Mouse (Mus musculus) lung, postnatal 0 days (tissue): Measurements from ENCODE around the gene Slc16a12. TPM values are rescaled to one million over a fixed set of nuclear protein-coding genes. Genes with fewer than 3 reads are reported as not detected.

ENCODE experiments used
- ATAC-seq: fragments of 200-750 bp; cut with Nextera tagmentation; 2 replicates; pipeline ENCODE4 v1.8.0; 2017; ENCODE audit warnings: moderate library complexity
- DNase-seq: peaks from one replicate; pipeline ENCODE4 v3.0.0-alpha.2; 2016; ENCODE audit warnings: low spot score
- H3K27ac ChIP-seq: fragments of 300-500 bp; sonication (generic); 2 replicates; pipeline ENCODE4 v1.5.1; 2014; ENCODE audit warnings: antibody characterized with exemption, mild to moderate bottlenecking, low read length, mixed read lengths
- H3K27me3 ChIP-seq: fragments of 300-500 bp; sonication (generic); replicated peaks from 2 replicates; pipeline ENCODE4 v1.6.1; 2014; ENCODE audit warnings: low read length, mixed read lengths; ENCODE audit not compliant: insufficient read depth
- H3K36me3 ChIP-seq: fragments of 300-500 bp; sonication (generic); 2 replicates; pipeline ENCODE4 v1.6.1; 2014; ENCODE audit warnings: low read length, mixed read lengths; ENCODE audit not compliant: insufficient read depth
- H3K4me1 ChIP-seq: fragments of 300-500 bp; sonication (generic); 2 replicates; pipeline ENCODE4 v1.6.1; 2014; ENCODE audit warnings: antibody characterized with exemption, low read depth, low read length, mixed read lengths; ENCODE audit not compliant: insufficient read depth
- H3K4me2 ChIP-seq: fragments of 300-500 bp; sonication (generic); replicated peaks from 2 replicates; pipeline ENCODE4 v1.6.1; 2014; ENCODE audit warnings: low read depth, mild to moderate bottlenecking, low read length, moderate library complexity, mixed read lengths
- H3K4me3 ChIP-seq: fragments of 300-500 bp; sonication (generic); 2 replicates; pipeline ENCODE4 v1.5.1; 2014; ENCODE audit warnings: low read depth, low read length
- H3K9ac ChIP-seq: fragments of 300-500 bp; sonication (generic); replicated peaks from 2 replicates; pipeline ENCODE4 v1.6.1; 2014; ENCODE audit warnings: low read depth, mild to moderate bottlenecking
- H3K9me3 ChIP-seq: fragments of 300-500 bp; sonication (generic); 2 replicates; pipeline ENCODE4 v1.6.1; 2016; ENCODE audit warnings: low read length, mixed read lengths
- CTCF ChIP-seq: IDR thresholded peaks from 2 replicates; pipeline ENCODE4 v1.5.1; 2016; ENCODE audit warnings: antibody characterized with exemption, mild to moderate bottlenecking
- EP300 ChIP-seq: IDR thresholded peaks from 2 replicates; pipeline ENCODE4 v1.6.1; 2016; ENCODE audit warnings: antibody characterized with exemption, mild to moderate bottlenecking, control low read depth
- WGBS: fragments of 180-500 bp; shearing (Covaris S2); extraction: QIAGEN DNeasy Blood & Tissue Kit; methylation state at CpG from one replicate; pipeline ENCODE4 v1.1.7; 2014; 5-methylcytosine and 5-hydroxymethylcytosine counted together
- polyA plus RNA-seq: library from polyadenylated mRNA; unstranded; fragments of >200 nt; fragmentation: Nextera tagmentation; extraction: Ambion mirVana; gene quantifications from 2 replicates; pipeline ENCODE4 v1.2.1, GENCODE M21; 2015

The Slc16a12 gene
- polyA plus RNA-seq, 1 experiment from 2014 or later, result 9.4 TPM

- H3K36me3 ChIP-seq, result no peaks in the 10 kb centered on the region
- H3K9me3 ChIP-seq, result no peaks in the 10 kb centered on the region
- H3K9ac ChIP-seq, result no peak overlapping the region
- no peaks in the 10 kb centered on the region for H3K4me1 ChIP-seq
- no peaks in the 10 kb centered on the region for H3K27me3 ChIP-seq
- WGBS, result 73% methylated on average over 6 of the region's 6 CpGs
- no peak overlapping the region for H3K27ac ChIP-seq
- ATAC-seq (no peak), DNase-seq (no peak)
- H3K4me3 ChIP-seq, result no peak overlapping the region
- H3K4me2 ChIP-seq, result no peak overlapping the region
- TF ChIP-seq EP300 (no peak), CTCF (no peak)
Observed at GRCm38 (mm10) chr19:34770764-34771163, 23.7 kb upstream of the Slc16a12 start.

- no peaks in the 10 kb centered on the region for H3K36me3 ChIP-seq
- H3K4me3 ChIP-seq, result no peak overlapping the region
- H3K27me3 ChIP-seq, result no peaks in the 10 kb centered on the region
- no peak overlapping the region for H3K27ac ChIP-seq
- no peak overlapping the region for H3K4me2 ChIP-seq
- no peaks in the 10 kb centered on the region for H3K4me1 ChIP-seq
- H3K9ac ChIP-seq, result no peak overlapping the region
- H3K9me3 ChIP-seq, result no peaks in the 10 kb centered on the region
- TF ChIP-seq CTCF (no peak), EP300 (peak; percentile 83; the same call in 1 of the 2 replicates)
- ATAC-seq (peak; percentile 77), DNase-seq (peak; percentile 46)
- 40% methylated on average over 1 of the region's 1 CpGs for WGBS
Observed at GRCm38 (mm10) chr19:34758754-34759153, 11.7 kb upstream of the Slc16a12 start.

- H3K4me3 ChIP-seq, result no peak overlapping the region
- no peak overlapping the region for H3K9ac ChIP-seq
- H3K27ac ChIP-seq, result no peak overlapping the region
- no peaks in the 10 kb centered on the region for H3K27me3 ChIP-seq
- 86% methylated on average over 7 of the region's 7 CpGs for whole genome bisulfite sequencing
- H3K36me3 ChIP-seq, result no peaks in the 10 kb centered on the region
- H3K4me1 ChIP-seq, result peaks cover 4% of the 10 kb centered on the region; the same call in 1 of the 2 replicates
- no peak for ATAC-seq
- DNase-seq, result no peak
- H3K4me2 ChIP-seq, result no peak overlapping the region
- H3K9me3 ChIP-seq, result no peaks in the 10 kb centered on the region
- TF ChIP-seq EP300 (no peak), CTCF (no peak)
Observed at GRCm38 (mm10) chr19:34756561-34757240, 9.6 kb upstream of the Slc16a12 start.

GRCm38 (mm10) chr19:34755680-34756079, 8.6 kb upstream of the Slc16a12 start:
- H3K27me3 ChIP-seq, result no peaks in the 10 kb centered on the region
- TF ChIP-seq CTCF, result no peak
- TF ChIP-seq EP300, result no peak
- no peaks in the 10 kb centered on the region for H3K36me3 ChIP-seq
- no peak overlapping the region for H3K4me3 ChIP-seq
- peaks cover 4% of the 10 kb centered on the region; the same call in 1 of the 2 replicates for H3K4me1 ChIP-seq
- H3K4me2 ChIP-seq, result no peak overlapping the region
- H3K9ac ChIP-seq, result no peak overlapping the region
- 62% methylated on average over 1 of the region's 1 CpGs for WGBS
- no peaks in the 10 kb centered on the region for H3K9me3 ChIP-seq
- DNase-seq, result no peak
- H3K27ac ChIP-seq, result no peak overlapping the region
- ATAC-seq, result no peak

- ATAC-seq (0 out of 2 replicates have a peak, but pooled peaks have one; percentile 17), DNase-seq (peak; percentile 49)
- no peaks in the 10 kb centered on the region for H3K36me3 ChIP-seq
- no peak overlapping the region for H3K4me2 ChIP-seq
- H3K9ac ChIP-seq, result no peak overlapping the region
- TF ChIP-seq EP300, result no peak
- no peak for TF ChIP-seq CTCF
- H3K9me3 ChIP-seq, result no peaks in the 10 kb centered on the region
- H3K27ac ChIP-seq, result no peak overlapping the region
- no peak overlapping the region for H3K4me3 ChIP-seq
- H3K27me3 ChIP-seq, result no peaks in the 10 kb centered on the region
- peaks cover 4% of the 10 kb centered on the region; the same call in 1 of the 2 replicates for H3K4me1 ChIP-seq
- 8% methylated on average over 5 of the region's 5 CpGs for WGBS
Observed at GRCm38 (mm10) chr19:34753243-34753642, 6.2 kb upstream of the Slc16a12 start.

DNA sequence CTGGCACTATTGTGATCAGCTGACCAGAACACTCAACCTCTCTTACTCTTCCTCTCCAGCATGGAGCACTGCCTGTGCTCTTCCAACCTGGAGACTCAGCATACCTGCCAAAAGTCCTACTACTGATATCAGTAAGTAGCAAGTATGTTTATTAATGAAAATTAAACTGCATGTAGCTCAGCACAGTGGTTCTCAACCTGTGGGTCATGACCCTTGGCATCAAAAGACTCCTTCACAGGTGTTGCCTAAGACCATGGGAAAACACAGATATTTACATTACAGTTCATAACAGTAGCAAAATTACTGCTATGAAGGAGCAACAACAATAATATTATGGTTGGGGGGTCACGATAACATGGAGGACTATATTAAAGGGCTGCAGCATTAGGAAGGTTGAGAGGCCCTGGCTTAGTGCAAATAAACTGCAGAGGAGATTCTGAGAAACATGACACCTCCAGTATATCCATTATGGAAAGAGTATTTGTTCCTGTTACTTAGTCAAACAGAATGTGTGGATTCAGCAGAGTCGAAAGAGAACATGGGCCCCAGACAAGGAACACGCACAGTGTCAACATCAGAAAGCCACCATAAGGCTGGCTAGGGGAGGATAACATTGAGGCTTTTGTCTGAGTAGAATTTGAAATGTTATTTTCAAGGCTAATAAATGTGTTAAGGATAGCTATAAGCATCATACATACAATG, 5.5 kb upstream of the Slc16a12 start:
- H3K36me3 ChIP-seq, result no peaks in the 10 kb centered on the region
- TF ChIP-seq EP300 (no peak), CTCF (no peak)
- H3K27me3 ChIP-seq, result no peaks in the 10 kb centered on the region
- H3K27ac ChIP-seq, result no peak overlapping the region
- ATAC-seq, result peak; percentile 43
- H3K9ac ChIP-seq, result no peak overlapping the region
- no peak overlapping the region for H3K4me3 ChIP-seq
- no peak overlapping the region for H3K4me2 ChIP-seq
- WGBS, result 20% methylated on average over 3 of the region's 3 CpGs
- peak; percentile 47 for DNase-seq
- peaks cover 4% of the 10 kb centered on the region; the same call in 1 of the 2 replicates for H3K4me1 ChIP-seq
- no peaks in the 10 kb centered on the region for H3K9me3 ChIP-seq
